In genomic region chrX:135975226-135975552, GRCm38 (mm10) we compare ENCODE assay signal across 9 mouse cellular contexts. TPM values are rescaled to one million over a fixed set of nuclear protein-coding genes. Genes with fewer than 3 reads are reported as not detected.
DNase-seq lines count a peak whose midpoint lies in the region; ATAC-seq and TF ChIP-seq lines count a peak whose summit lies in the region.
"Had no signal": no experiment of that assay in that cellular context is flagged by ENCODE, and none has a peak within 500 bp of the region (broad histone marks: within the 10 kb centered on the region; RNA-seq: fewer than 3 reads in every experiment).

No protein-coding gene starts in this region.

- DNase-seq in adrenal gland, postnatal 14 days: peak; percentile 78
- DNase-seq in embryo, embryonic 9.5 days (ENCODE audit: extremely low spot score): peak; percentile 49
- peak; percentile 72 to 90 for DNase-seq in layer of hippocampus, adult 8-10 months (ENCODE audit: low spot score in 2 of 2)
- peak; percentile 74 for DNase-seq in lung, postnatal 10 days
- DNase-seq in retina, postnatal 7 days (ENCODE audit: low read depth, low spot score): peak; percentile 43
- DNase-seq in urinary bladder, adult 2 months (ENCODE audit: low spot score): peak; percentile 32

- peak overlapping the region; percentile 24; the same call in 1 of the 2 replicates for H3K27ac ChIP-seq in ES-Bruce4 (ENCODE audit: insufficient read depth, low read length)
- H3K27ac ChIP-seq in heart, embryonic 12.5 days (ENCODE audit: poor library complexity, severe bottlenecking): no peak overlapping the region
- H3K27ac ChIP-seq: liver, embryonic 15.5 days had no signal

- no peak overlapping the region for H3K9ac ChIP-seq in ES-Bruce4 (ENCODE audit: low read depth, poor library complexity, severe bottlenecking)
- H3K9ac ChIP-seq in heart, embryonic 12.5 days: no peak overlapping the region
- H3K9ac ChIP-seq: liver, embryonic 15.5 days had no signal

- 17% methylated on average over 8 of the region's 8 CpGs for WGBS in heart, embryonic 12.5 days

- H3K4me1 ChIP-seq in ES-Bruce4 (ENCODE audit: control insufficient read depth, insufficient read depth, low read length): no peaks in the 10 kb centered on the region
- no peaks in the 10 kb centered on the region for H3K4me1 ChIP-seq in heart, embryonic 12.5 days (replicated peaks)
- H3K4me1 ChIP-seq: liver, embryonic 15.5 days had no signal

- H3K4me3 ChIP-seq in ES-Bruce4 (ENCODE audit: low read depth, low read length): no peak overlapping the region
- no peak overlapping the region for H3K4me3 ChIP-seq in heart, embryonic 12.5 days
- H3K4me3 ChIP-seq: liver, embryonic 15.5 days had no signal

- no peak for ATAC-seq in heart, embryonic 12.5 days (ENCODE audit: insufficient number of reproducible peaks, low FRiP score)

- peak; percentile 16 for TF ChIP-seq CTCF in ES-Bruce4 (IDR thresholded peaks at IDR 0.05; ENCODE audit: low read depth, low read length)

- H3K4me2 ChIP-seq in heart, embryonic 12.5 days: peak overlapping the region; percentile 52; the same call in 1 of the 2 replicates
- H3K4me2 ChIP-seq: liver, embryonic 15.5 days had no signal

- TF ChIP-seq EP300 in ES-Bruce4 (IDR thresholded peaks at IDR 0.05; ENCODE audit: insufficient read depth, low read depth, low read length): no peak

- H3K9me3 ChIP-seq in ES-Bruce4 (replicated peaks; ENCODE audit: control insufficient read depth, insufficient read depth, low read length, poor library complexity, severe bottlenecking): no peaks in the 10 kb centered on the region; the same call in 1 of the 2 replicates
- H3K9me3 ChIP-seq in heart, embryonic 12.5 days (replicated peaks): no peaks in the 10 kb centered on the region; the same call in 1 of the 2 replicates
- H3K9me3 ChIP-seq: liver, embryonic 15.5 days had no signal

- no peaks in the 10 kb centered on the region for H3K27me3 ChIP-seq in ES-Bruce4 (ENCODE audit: control insufficient read depth, insufficient read depth, low read length, poor library complexity, severe bottlenecking)
- H3K27me3 ChIP-seq in heart, embryonic 12.5 days (replicated peaks): no peaks in the 10 kb centered on the region
- H3K27me3 ChIP-seq: liver, embryonic 15.5 days had no signal

- H3K36me3 ChIP-seq in ES-Bruce4 (ENCODE audit: control insufficient read depth, insufficient read depth, low read length, poor library complexity, severe bottlenecking): no peaks in the 10 kb centered on the region
- peaks cover 3% of the 10 kb centered on the region; the same call in 1 of the 2 replicates for H3K36me3 ChIP-seq in heart, embryonic 12.5 days
- H3K36me3 ChIP-seq: liver, embryonic 15.5 days had no signal

- TF ChIP-seq POLR2A in ES-Bruce4 (IDR thresholded peaks at IDR 0.05; ENCODE audit: insufficient read depth, low read length): no peak

RNA-seq across cellular contexts. Expression of gene Arxes2, which starts 18.4 kb away (rescaled TPM):
- polyA plus RNA-seq in ES-Bruce4 (2011; ENCODE audit: insufficient read depth, insufficient read length, low read depth, missing spikeins): 14.8 and 16.4 TPM in 2 replicates
- 52.8 and 58.7 TPM in 2 replicates for total RNA-seq in adrenal gland, postnatal 14 days (2021)
- polyA plus RNA-seq in heart, embryonic 12.5 days (2016; fragmentation: Nextera tagmentation; extraction: Ambion mirVana): 87.1 and 89.7 TPM in 2 replicates
- total RNA-seq in layer of hippocampus, adult 8-10 months (2022): 10 to 100 TPM; 59.6 to 66.4 (median 64.4) TPM
- 6.0 and 10.1 TPM in 2 replicates for polyA plus RNA-seq in urinary bladder, adult 2 months (2012; rRNA removed)

RNA-seq across cellular contexts. Expression of gene Arxes1, which starts 58.0 kb away (rescaled TPM):
- polyA plus RNA-seq in ES-Bruce4 (2011; ENCODE audit: insufficient read depth, insufficient read length, low read depth, missing spikeins): 6.5 and 8.9 TPM in 2 replicates
- total RNA-seq in adrenal gland, postnatal 14 days (2021): 20.4 and 23.2 TPM in 2 replicates
- 35.3 and 36.9 TPM in 2 replicates for polyA plus RNA-seq in heart, embryonic 12.5 days (2016; fragmentation: Nextera tagmentation; extraction: Ambion mirVana)
- 10 to 100 TPM; 26.7 to 40.5 (median 33.8) TPM for total RNA-seq in layer of hippocampus, adult 8-10 months (2022)
- polyA plus RNA-seq in urinary bladder, adult 2 months (2012; rRNA removed): 0.99 and 1.3 TPM in 2 replicates
